Mouse (Mus musculus) liver, embryonic 14 days (tissue): Measurements from ENCODE around the gene March8. TPM values are rescaled to one million over a fixed set of nuclear protein-coding genes. Genes with fewer than 3 reads are reported as not detected.

Experiments
- polyA plus RNA-seq: library from polyadenylated mRNA; depleted of rRNA; stranded (reverse); fragments of >200 nt; gene quantifications from 2 replicates; pipeline ENCODE4 v1.2.3, GENCODE M21; 2012; rRNA removed

The March8 gene
- polyA plus RNA-seq: 78.4 and 104 TPM in 2 replicates

GRCm38 (mm10) chr6:116337835-116338501 is at the start of gene March8:
March8 (plus strand) TSS chr6:116338024.

Other genes with a start within 250 kb of the March8 start
- 2.8 and 3.2 TPM in 2 replicates for gene Tmcc1, start 144.5 kb upstream of the March8 start, polyA plus RNA-seq
- 15.1 TPM in 2 replicates for gene Washc2, start 130.0 kb upstream of the March8 start, polyA plus RNA-seq
- 3.3 and 3.8 TPM in 2 replicates for gene Zfand4, start 73.8 kb upstream of the March8 start, polyA plus RNA-seq
- 1.1 and 1.5 TPM in 2 replicates for gene Alox5, start 123.2 kb downstream of the March8 start, polyA plus RNA-seq
- gene Olfr211, start 151.1 kb downstream of the March8 start, polyA plus RNA-seq: not detected in 2 replicates
- not detected in 2 replicates for gene Olfr212, start 168.5 kb downstream of the March8 start, polyA plus RNA-seq
- gene Olfr213, start 200.4 kb downstream of the March8 start, polyA plus RNA-seq: not detected in 2 replicates
- gene Gm5580, start 213.1 kb downstream of the March8 start, polyA plus RNA-seq: 0.05 TPM in 2 replicates
- not detected in 2 replicates for gene Olfr214, start 216.2 kb downstream of the March8 start, polyA plus RNA-seq
- gene Olfr215, start 246.2 kb downstream of the March8 start, polyA plus RNA-seq: not detected in 2 replicates